Mouse (Mus musculus): ENCODE results near the gene Vmn1r223. TPM values are rescaled to one million over a fixed set of nuclear protein-coding genes. Genes with fewer than 3 reads are reported as not detected.

The Vmn1r223 gene
- total and polyA plus RNA-seq, 3 experiments = not detected

GRCm38 (mm10) chr13:23285921-23286720 lies 39.2 kb downstream of the Vmn1r223 start:
- Histone ChIP-seq H3K36me3 (ENCODE audit: control insufficient read depth, insufficient read depth, low read length) (no peaks in the 10 kb centered on the region), H3K4me3 (peak overlapping the region; percentile 34; the same call in 1 of the 2 replicates), H3K27ac (no peak overlapping the region), H3K27me3 (ENCODE audit: control insufficient read depth, insufficient read depth, low read length) (peaks cover 12% of the 10 kb centered on the region), H3K4me1 (ENCODE audit: control insufficient read depth, insufficient read depth, low read length) (no peaks in the 10 kb centered on the region; the same call in 1 of the 2 replicates), H3K9ac (ENCODE audit: low read depth, low read length) (no peak overlapping the region), H3K79me2 (replicated peaks; ENCODE audit: control insufficient read depth, insufficient read depth, low read length) (no peaks in the 10 kb centered on the region)
- DNase-seq = no peak
- TF ChIP-seq POLR2A (IDR thresholded peaks at IDR 0.05; ENCODE audit: insufficient read depth, low read depth, low read length) (no peak), EP300 (IDR thresholded peaks at IDR 0.05; ENCODE audit: insufficient read depth, low read depth, low read length) (no peak)
- 2% methylated on average over 35 of the region's 35 CpGs for WGBS
- intact Hi-C loops (cut with DNase I) = no loop called here

- Histone ChIP-seq H3K4me1 (ENCODE audit: control insufficient read depth, insufficient read depth, low read length) (no peaks in the 10 kb centered on the region; the same call in 1 of the 2 replicates), H3K27me3 (ENCODE audit: control insufficient read depth, insufficient read depth, low read length) (peaks cover 12% of the 10 kb centered on the region), H3K36me3 (ENCODE audit: control insufficient read depth, insufficient read depth, low read length) (no peaks in the 10 kb centered on the region), H3K4me3 (no peak overlapping the region), H3K27ac (no peak overlapping the region), H3K79me2 (replicated peaks; ENCODE audit: control insufficient read depth, insufficient read depth, low read length) (no peaks in the 10 kb centered on the region), H3K9ac (ENCODE audit: low read depth, low read length) (no peak overlapping the region)
- intact Hi-C loops (cut with DNase I) = no loop called here
- no peak for DNase-seq
- TF ChIP-seq EP300 (IDR thresholded peaks at IDR 0.05; ENCODE audit: insufficient read depth, low read depth, low read length) (no peak), CTCF (IDR thresholded peaks at IDR 0.05) (no peak), POLR2A (IDR thresholded peaks at IDR 0.05; ENCODE audit: insufficient read depth, low read depth, low read length) (no peak)
- 3% methylated on average over 19 of the region's 19 CpGs for WGBS
Observed at GRCm38 (mm10) chr13:23286721-23287362, 39.9 kb downstream of the Vmn1r223 start.

- no peak overlapping the region for H3K4me3 ChIP-seq
- peaks cover 4% of the 10 kb centered on the region for H3K27me3 ChIP-seq (ENCODE audit: control insufficient read depth, insufficient read depth, low read length)
- no peak overlapping the region for H3K9ac ChIP-seq (ENCODE audit: low read depth, low read length)
- no peaks in the 10 kb centered on the region for H3K36me3 ChIP-seq (ENCODE audit: control insufficient read depth, insufficient read depth, low read length)
- DNase-seq = no peak
- H3K4me1 ChIP-seq (ENCODE audit: control insufficient read depth, insufficient read depth, low read length) = no peaks in the 10 kb centered on the region; the same call in 1 of the 2 replicates
- WGBS = 7% methylated on average over 5 of the region's 5 CpGs
- intact Hi-C loops (cut with DNase I) = loop anchor here (5.0 kb wide), 1 partner anchor 105 kb away; no protein-coding TSS in a partner anchor
- H3K79me2 ChIP-seq (replicated peaks; ENCODE audit: control insufficient read depth, insufficient read depth, low read length) = no peaks in the 10 kb centered on the region
- TF ChIP-seq CTCF (IDR thresholded peaks at IDR 0.05) (peak; percentile 54), EP300 (IDR thresholded peaks at IDR 0.05; ENCODE audit: insufficient read depth, low read depth, low read length) (no peak), POLR2A (IDR thresholded peaks at IDR 0.05; ENCODE audit: insufficient read depth, low read depth, low read length) (no peak)
- no peak overlapping the region for H3K27ac ChIP-seq
Observed at GRCm38 (mm10) chr13:23297737-23298136, 50.8 kb downstream of the Vmn1r223 start.

- Histone ChIP-seq H3K4me3 (no peak overlapping the region), H3K9ac (ENCODE audit: low read depth, low read length) (no peak overlapping the region), H3K36me3 (ENCODE audit: control insufficient read depth, insufficient read depth, low read length) (no peaks in the 10 kb centered on the region), H3K4me1 (ENCODE audit: control insufficient read depth, insufficient read depth, low read length) (no peaks in the 10 kb centered on the region; the same call in 1 of the 2 replicates), H3K27ac (no peak overlapping the region), H3K27me3 (ENCODE audit: control insufficient read depth, insufficient read depth, low read length) (peaks cover 4% of the 10 kb centered on the region), H3K79me2 (replicated peaks; ENCODE audit: control insufficient read depth, insufficient read depth, low read length) (no peaks in the 10 kb centered on the region)
- WGBS = 13% methylated on average over 21 of the region's 21 CpGs
- intact Hi-C loops (cut with DNase I) = loop anchor here (5.0 kb wide), 1 partner anchor 104 kb away; no protein-coding TSS in a partner anchor
- no peak for DNase-seq
- TF ChIP-seq EP300 (IDR thresholded peaks at IDR 0.05; ENCODE audit: insufficient read depth, low read depth, low read length) = no peak
- no peak for TF ChIP-seq POLR2A (IDR thresholded peaks at IDR 0.05; ENCODE audit: insufficient read depth, low read depth, low read length)
- no peak for TF ChIP-seq CTCF (IDR thresholded peaks at IDR 0.05)
Observed at GRCm38 (mm10) chr13:23298445-23299232, 51.7 kb downstream of the Vmn1r223 start.

- no peak overlapping the region for H3K27ac ChIP-seq
- H3K27me3 ChIP-seq (ENCODE audit: control insufficient read depth, insufficient read depth, low read length) = peaks cover 4% of the 10 kb centered on the region
- no peaks in the 10 kb centered on the region; the same call in 1 of the 2 replicates for H3K4me1 ChIP-seq (ENCODE audit: control insufficient read depth, insufficient read depth, low read length)
- no peaks in the 10 kb centered on the region for H3K36me3 ChIP-seq (ENCODE audit: control insufficient read depth, insufficient read depth, low read length)
- intact Hi-C loops (cut with DNase I) = loop anchor here (5.0 kb wide), 1 partner anchor 103 kb away; no protein-coding TSS in a partner anchor
- H3K9ac ChIP-seq (ENCODE audit: low read depth, low read length) = no peak overlapping the region
- DNase-seq = no peak
- WGBS = 3% methylated on average over 22 of the region's 22 CpGs
- H3K4me3 ChIP-seq = peak overlapping the region; percentile 12; the same call in 1 of the 2 replicates
- no peaks in the 10 kb centered on the region for H3K79me2 ChIP-seq (replicated peaks; ENCODE audit: control insufficient read depth, insufficient read depth, low read length)
- no peak for TF ChIP-seq EP300 (IDR thresholded peaks at IDR 0.05; ENCODE audit: insufficient read depth, low read depth, low read length)
- no peak for TF ChIP-seq CTCF (IDR thresholded peaks at IDR 0.05)
- TF ChIP-seq POLR2A (IDR thresholded peaks at IDR 0.05; ENCODE audit: insufficient read depth, low read depth, low read length) = no peak
Observed at GRCm38 (mm10) chr13:23299276-23299998, 52.5 kb downstream of the Vmn1r223 start.

All from heart, adult 2 months (tissue).